Mouse (Mus musculus) liver, embryonic 14.5 days (tissue): Measurements from ENCODE around the gene Il12a. TPM values are rescaled to one million over a fixed set of nuclear protein-coding genes. Genes with fewer than 3 reads are reported as not detected.

Experiments used
- ATAC-seq: fragments of 200-750 bp; cut with Nextera tagmentation; 2 replicates; pipeline ENCODE4 v1.8.0; 2017; ENCODE audit warnings: moderate number of reproducible peaks, mild to moderate bottlenecking, moderate library complexity; ENCODE audit not compliant: insufficient read depth
- DNase-seq, 3 experiments: peaks; one replicate each; pipeline ENCODE4 v3.0.0-alpha.2; 2012 to 2013; ENCODE audit warnings: low read depth in 3 of 3, low spot score in 3 of 3
- H3K27ac ChIP-seq: fragments of 300-500 bp; sonication (generic); 2 replicates; pipeline ENCODE4 v1.5.1; 2014; ENCODE audit warnings: moderate library complexity, mild to moderate bottlenecking, control low read depth, inconsistent platforms
- H3K27me3 ChIP-seq: fragments of 300-500 bp; sonication (generic); 2 replicates; pipeline ENCODE4 v1.6.1; 2014; ENCODE audit warnings: mild to moderate bottlenecking, low read length, moderate library complexity; ENCODE audit not compliant: control insufficient read depth, insufficient read depth
- H3K36me3 ChIP-seq: fragments of 300-500 bp; sonication (generic); replicated peaks from 2 replicates; pipeline ENCODE4 v1.6.1; 2014; ENCODE audit warnings: low read depth; ENCODE audit not compliant: control insufficient read depth, insufficient read depth
- H3K4me1 ChIP-seq, 2 experiments: fragments of 200-500 bp in 1 of 2; fragments of 300-500 bp in 1 of 2; sonication (generic) in 1 of 2; replicated peaks; 2 replicates each; pipeline ENCODE4 v1.6.1; 2012 to 2014; ENCODE audit warnings: antibody characterized with exemption in 1 of 2, inconsistent platforms in 1 of 2, low read length in 1 of 2; ENCODE audit not compliant: control insufficient read depth in 2 of 2, insufficient read depth in 2 of 2
- H3K4me2 ChIP-seq: fragments of 300-500 bp; sonication (generic); 2 replicates; pipeline ENCODE4 v1.6.1; 2014; ENCODE audit warnings: low read depth, mild to moderate bottlenecking, control low read depth, moderate library complexity
- H3K4me3 ChIP-seq, 2 experiments: fragments of 200-500 bp in 1 of 2; fragments of 300-500 bp in 1 of 2; sonication (generic) in 1 of 2; 2 replicates each; pipeline ENCODE4 v1.5.1; 2012 to 2014; ENCODE audit warnings: low read depth in 2 of 2, low read length in 2 of 2, mild to moderate bottlenecking in 2 of 2, control low read depth in 1 of 2, inconsistent platforms in 1 of 2, moderate library complexity in 1 of 2; ENCODE audit not compliant: insufficient read depth in 1 of 2
- H3K9ac ChIP-seq: fragments of 300-500 bp; sonication (generic); replicated peaks from 2 replicates; pipeline ENCODE4 v1.6.1; 2014; ENCODE audit warnings: mild to moderate bottlenecking, control low read depth, moderate library complexity
- H3K9me3 ChIP-seq: fragments of 300-500 bp; sonication (generic); 2 replicates; pipeline ENCODE4 v1.6.1; 2016; ENCODE audit warnings: low read length, mixed read lengths; ENCODE audit not compliant: control insufficient read depth
- CTCF ChIP-seq: IDR thresholded peaks from 2 replicates; pipeline ENCODE4 v1.5.1; 2016; ENCODE audit warnings: antibody characterized with exemption, low read depth, control low read depth
- EP300 ChIP-seq: IDR thresholded peaks from 2 replicates; pipeline ENCODE4 v1.6.1; 2016; ENCODE audit warnings: antibody characterized with exemption, low read depth
- WGBS: fragments of 180-500 bp; shearing (Covaris S2); extraction: QIAGEN DNeasy Blood & Tissue Kit; methylation state at CpG from one replicate; pipeline ENCODE4 v1.1.7; 2014; ENCODE audit not compliant: insufficient replicate concordance; 5-methylcytosine and 5-hydroxymethylcytosine counted together
- polyA plus RNA-seq, 2 experiments: library from polyadenylated mRNA; depleted of rRNA in 1 of 2; stranded (reverse) in 1 of 2; unstranded in 1 of 2; fragments of >200 nt; fragmentation: Nextera tagmentation in 1 of 2; extraction: Ambion mirVana in 1 of 2; gene quantifications; 2 replicates each; pipeline versions ENCODE4 v1.2.1 to v1.2.3; 2012 to 2014

Il12a gene
- polyA plus RNA-seq, 2 experiments, result 1.8 to 2.3 TPM

- Histone ChIP-seq H3K4me3 (no peak overlapping the region), H3K4me2 (no peak overlapping the region), H3K27me3 (no peaks in the 10 kb centered on the region), H3K9me3 (no peaks in the 10 kb centered on the region), H3K9ac (no peak overlapping the region), H3K27ac (no peak overlapping the region), H3K36me3 (no peaks in the 10 kb centered on the region), H3K4me1 (no peaks in the 10 kb centered on the region)
- WGBS, result 71% methylated on average over 6 of the region's 6 CpGs
- ATAC-seq, result no peak
- TF ChIP-seq EP300, result no peak
- TF ChIP-seq CTCF, result no peak
- no peak for DNase-seq
Measured at GRCm38 (mm10) chr3:68664337-68664736, 26.1 kb upstream of the Il12a start.

GRCm38 (mm10) chr3:68666377-68666776, 24.1 kb upstream of the Il12a start:
- H3K27me3 ChIP-seq, result no peaks in the 10 kb centered on the region
- WGBS, result 52% methylated on average over 7 of the region's 7 CpGs
- ATAC-seq, result no peak
- no peaks in the 10 kb centered on the region for H3K4me1 ChIP-seq
- H3K9ac ChIP-seq, result no peak overlapping the region
- no peaks in the 10 kb centered on the region for H3K9me3 ChIP-seq
- no peak overlapping the region for H3K4me2 ChIP-seq
- no peak overlapping the region for H3K4me3 ChIP-seq
- H3K36me3 ChIP-seq, result no peaks in the 10 kb centered on the region
- no peak for TF ChIP-seq EP300
- no peak for TF ChIP-seq CTCF
- DNase-seq, result no peak
- H3K27ac ChIP-seq, result no peak overlapping the region

GRCm38 (mm10) chr3:68667852-68668251, 22.6 kb upstream of the Il12a start:
- H3K4me2 ChIP-seq, result no peak overlapping the region
- no peak for DNase-seq
- no peak overlapping the region for H3K27ac ChIP-seq
- no peak overlapping the region for H3K4me3 ChIP-seq
- H3K36me3 ChIP-seq, result no peaks in the 10 kb centered on the region
- H3K9me3 ChIP-seq, result no peaks in the 10 kb centered on the region
- no peaks in the 10 kb centered on the region for H3K4me1 ChIP-seq
- no peak for ATAC-seq
- no peak for TF ChIP-seq CTCF
- no peak overlapping the region for H3K9ac ChIP-seq
- WGBS, result 76% methylated on average over 1 of the region's 1 CpGs
- no peaks in the 10 kb centered on the region for H3K27me3 ChIP-seq

GRCm38 (mm10) chr3:68669418-68669974, 20.9 kb upstream of the Il12a start:
- TF ChIP-seq CTCF, result no peak
- TF ChIP-seq EP300, result no peak
- no peaks in the 10 kb centered on the region for H3K9me3 ChIP-seq
- no peak overlapping the region for H3K4me2 ChIP-seq
- ATAC-seq (no peak), DNase-seq (no peak)
- 50% methylated on average over 5 of the region's 5 CpGs for WGBS
- no peak overlapping the region for H3K9ac ChIP-seq
- H3K36me3 ChIP-seq, result no peaks in the 10 kb centered on the region
- no peak overlapping the region for H3K27ac ChIP-seq
- H3K27me3 ChIP-seq, result no peaks in the 10 kb centered on the region
- H3K4me1 ChIP-seq, result no peaks in the 10 kb centered on the region
- no peak overlapping the region for H3K4me3 ChIP-seq

- Histone ChIP-seq H3K36me3 (no peaks in the 10 kb centered on the region), H3K4me3 (no peak overlapping the region), H3K4me1 (peaks cover 0 to 9% of the 10 kb centered on the region in 2 experiments; a peak in 1 of 4 replicates), H3K27ac (no peak overlapping the region), H3K4me2 (no peak overlapping the region), H3K27me3 (no peaks in the 10 kb centered on the region), H3K9me3 (no peaks in the 10 kb centered on the region), H3K9ac (no peak overlapping the region)
- WGBS, result 65% methylated on average over 2 of the region's 2 CpGs
- TF ChIP-seq CTCF, result no peak
- ATAC-seq, result no peak
- DNase-seq, result no peak
Measured at GRCm38 (mm10) chr3:68674721-68675120, 15.7 kb upstream of the Il12a start.
